Mouse (Mus musculus): Measurements from ENCODE around the gene Elmsan1. TPM values are rescaled to one million over a fixed set of nuclear protein-coding genes. Genes with fewer than 3 reads are reported as not detected.
A peak's percentile ranks its signal among the peaks of the same experiment; 100 is the strongest.

Gene Elmsan1
- polyA plus RNA-seq, 1 experiment from 2014 or later: 9.4 TPM

- 3% methylated on average over 21 of the region's 21 CpGs for WGBS
- Histone ChIP-seq H3K9ac (ENCODE audit: low read length) (peak overlapping the region; percentile 92), H3K27me3 (ENCODE audit: control insufficient read depth, insufficient read depth, low read length) (no peaks in the 10 kb centered on the region), H3K27ac (ENCODE audit: low read length) (peak overlapping the region; percentile 98), H3K4me3 (replicated peaks; ENCODE audit: low read length) (peak overlapping the region; percentile 70), H3K9me3 (replicated peaks; ENCODE audit: control insufficient read depth, low read length) (no peaks in the 10 kb centered on the region), H3K4me1 (ENCODE audit: control insufficient read depth, insufficient read depth, low read length) (peaks cover 36% of the 10 kb centered on the region), H3K36me3 (ENCODE audit: control insufficient read depth, insufficient read depth, low read length) (no peaks in the 10 kb centered on the region), H3K4me2 (ENCODE audit: low read depth, low read length) (peak overlapping the region; percentile 81)
- ATAC-seq (ENCODE audit: insufficient read depth, low FRiP score): no peak
Measured at GRCm38 (mm10) chr12:84217508-84218131, 1.1 kb downstream of the Elmsan1 start.

- H3K27ac ChIP-seq (ENCODE audit: low read length): peak overlapping the region; percentile 98
Measured at GRCm38 (mm10) chr12:84217111-84217507, 1.6 kb downstream of the Elmsan1 start.

GRCm38 (mm10) chr12:84215758-84216440 lies 2.8 kb downstream of the Elmsan1 start:
- Histone ChIP-seq H3K27ac (ENCODE audit: low read length) (peak overlapping the region; percentile 72), H3K36me3 (ENCODE audit: control insufficient read depth, insufficient read depth, low read length) (no peaks in the 10 kb centered on the region), H3K9ac (ENCODE audit: low read length) (peak overlapping the region; percentile 25; the same call in 1 of the 2 replicates), H3K27me3 (ENCODE audit: control insufficient read depth, insufficient read depth, low read length) (no peaks in the 10 kb centered on the region), H3K4me3 (replicated peaks; ENCODE audit: low read length) (no peak overlapping the region), H3K4me2 (ENCODE audit: low read depth, low read length) (peak overlapping the region; percentile 3; the same call in 1 of the 2 replicates), H3K9me3 (replicated peaks; ENCODE audit: control insufficient read depth, low read length) (no peaks in the 10 kb centered on the region), H3K4me1 (ENCODE audit: control insufficient read depth, insufficient read depth, low read length) (peaks cover 45% of the 10 kb centered on the region)
- 64% methylated on average over 10 of the region's 11 CpGs for WGBS
- ATAC-seq (ENCODE audit: insufficient read depth, low FRiP score): no peak

More at GRCm38 (mm10) chr12:84217111-84217507, 1.6 kb downstream of the Elmsan1 start:
- Histone ChIP-seq H3K36me3 (ENCODE audit: control insufficient read depth, insufficient read depth, low read length) (no peaks in the 10 kb centered on the region), H3K4me3 (replicated peaks; ENCODE audit: low read length) (peak overlapping the region; percentile 70), H3K9ac (ENCODE audit: low read length) (peak overlapping the region; percentile 92), H3K4me1 (ENCODE audit: control insufficient read depth, insufficient read depth, low read length) (peaks cover 35% of the 10 kb centered on the region), H3K4me2 (ENCODE audit: low read depth, low read length) (peak overlapping the region; percentile 81), H3K9me3 (replicated peaks; ENCODE audit: control insufficient read depth, low read length) (no peaks in the 10 kb centered on the region), H3K27me3 (ENCODE audit: control insufficient read depth, insufficient read depth, low read length) (no peaks in the 10 kb centered on the region)
- 32% methylated on average over 4 of the region's 4 CpGs for WGBS
- ATAC-seq (ENCODE audit: insufficient read depth, low FRiP score): no peak

DNA sequence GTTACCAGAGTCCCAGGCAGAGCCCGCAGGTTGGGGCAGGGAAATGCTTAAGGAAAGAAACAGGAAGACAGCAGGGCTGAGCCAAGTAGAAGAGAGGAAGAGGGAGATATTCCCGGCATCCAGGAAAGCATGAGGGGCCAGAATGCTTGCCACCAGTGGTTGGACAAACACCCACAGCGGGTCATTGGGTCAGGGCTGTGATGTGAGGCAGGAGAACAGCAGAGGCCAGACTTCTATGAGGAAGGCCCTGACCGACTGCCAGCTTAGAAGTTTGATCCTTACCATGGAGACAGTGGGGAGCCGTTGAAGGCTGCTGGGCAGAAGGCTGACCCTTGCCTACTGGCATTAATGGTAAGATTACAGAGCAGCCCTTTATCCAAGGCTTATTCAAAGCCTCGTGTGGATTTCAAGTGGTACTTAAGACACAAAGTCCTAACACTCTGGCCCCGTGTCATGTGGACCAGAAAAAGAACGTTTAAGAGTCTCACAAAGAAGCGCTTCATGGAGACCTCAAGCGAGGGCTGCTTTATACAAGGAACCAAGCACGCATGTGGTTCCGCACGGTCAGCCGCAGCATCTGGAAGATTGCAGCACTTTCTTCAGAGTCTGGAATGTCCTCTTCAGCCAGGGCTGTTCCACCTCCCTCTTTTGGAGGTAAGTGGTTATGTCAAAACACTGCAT lies 4.0 kb downstream of the Elmsan1 start:
- Histone ChIP-seq H3K4me3 (replicated peaks; ENCODE audit: low read length) (no peak overlapping the region), H3K9me3 (replicated peaks; ENCODE audit: control insufficient read depth, low read length) (no peaks in the 10 kb centered on the region), H3K36me3 (ENCODE audit: control insufficient read depth, insufficient read depth, low read length) (no peaks in the 10 kb centered on the region), H3K27ac (ENCODE audit: low read length) (peak overlapping the region; percentile 65), H3K27me3 (ENCODE audit: control insufficient read depth, insufficient read depth, low read length) (no peaks in the 10 kb centered on the region), H3K4me1 (ENCODE audit: control insufficient read depth, insufficient read depth, low read length) (peaks cover 51% of the 10 kb centered on the region), H3K9ac (ENCODE audit: low read length) (no peak overlapping the region), H3K4me2 (ENCODE audit: low read depth, low read length) (no peak overlapping the region)
- ATAC-seq (ENCODE audit: insufficient read depth, low FRiP score): no peak
- WGBS: 57% methylated on average over 14 of the region's 14 CpGs

DNA sequence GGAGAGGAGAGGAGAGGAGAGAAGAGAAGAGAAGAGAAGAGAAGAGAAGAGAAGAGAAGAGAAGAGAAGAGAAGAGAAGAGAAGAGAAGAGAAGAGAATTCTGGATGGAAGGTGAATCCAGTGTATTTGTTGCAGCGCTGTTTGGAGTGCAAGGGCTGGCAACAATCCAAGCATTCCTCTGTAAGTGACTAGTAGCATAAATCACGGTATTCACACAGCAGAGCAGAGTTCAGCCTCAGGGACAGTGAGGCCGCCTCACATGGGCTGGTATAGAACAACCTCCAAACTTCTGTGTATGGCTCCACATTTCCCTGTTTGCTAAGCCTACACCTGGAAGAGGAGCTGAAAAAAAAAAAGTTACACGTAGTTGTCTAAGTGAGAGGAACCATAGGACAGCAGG lies 6.4 kb downstream of the Elmsan1 start:
- no peaks in the 10 kb centered on the region for H3K27me3 ChIP-seq (ENCODE audit: control insufficient read depth, insufficient read depth, low read length)
- H3K9me3 ChIP-seq (replicated peaks; ENCODE audit: control insufficient read depth, low read length): no peaks in the 10 kb centered on the region
- H3K4me1 ChIP-seq (ENCODE audit: control insufficient read depth, insufficient read depth, low read length): peaks cover 56% of the 10 kb centered on the region
- ATAC-seq (ENCODE audit: insufficient read depth, low FRiP score): peak; percentile 57; the same call in 1 of the 2 replicates
- H3K4me3 ChIP-seq (replicated peaks; ENCODE audit: low read length): no peak overlapping the region
- no peak overlapping the region for H3K4me2 ChIP-seq (ENCODE audit: low read depth, low read length)
- H3K36me3 ChIP-seq (ENCODE audit: control insufficient read depth, insufficient read depth, low read length): no peaks in the 10 kb centered on the region
- H3K9ac ChIP-seq (ENCODE audit: low read length): no peak overlapping the region
- no peak overlapping the region for H3K27ac ChIP-seq (ENCODE audit: low read length)
- WGBS: 19% methylated on average over 4 of the region's 4 CpGs

DNA sequence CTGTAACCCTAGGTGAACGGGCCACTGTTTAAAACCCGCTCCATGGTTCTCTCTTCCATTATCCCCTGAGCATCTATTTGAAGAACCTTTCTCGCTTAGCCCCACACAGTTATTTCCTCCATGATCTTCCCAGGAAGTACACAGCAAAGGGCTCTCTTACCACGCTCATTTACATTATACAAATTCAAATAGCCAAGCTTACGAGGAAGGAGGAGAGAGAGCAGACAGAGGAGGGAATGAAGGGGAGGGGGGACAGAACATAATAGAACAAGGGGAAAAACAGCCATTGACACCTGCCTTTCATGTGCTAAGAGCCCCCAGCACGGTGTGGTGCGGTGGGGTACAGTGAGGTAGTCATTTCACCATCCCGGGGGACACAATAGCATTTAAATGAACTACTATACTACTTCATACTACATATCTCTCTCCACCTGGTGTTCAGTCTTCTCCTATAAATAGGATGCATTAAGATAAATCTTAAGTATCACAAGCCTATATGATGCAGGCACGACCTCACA lies 7.6 kb downstream of the Elmsan1 start:
- no peak for ATAC-seq (ENCODE audit: insufficient read depth, low FRiP score)
- no peaks in the 10 kb centered on the region for H3K36me3 ChIP-seq (ENCODE audit: control insufficient read depth, insufficient read depth, low read length)
- H3K27ac ChIP-seq (ENCODE audit: low read length): no peak overlapping the region
- H3K9me3 ChIP-seq (replicated peaks; ENCODE audit: control insufficient read depth, low read length): no peaks in the 10 kb centered on the region
- H3K27me3 ChIP-seq (ENCODE audit: control insufficient read depth, insufficient read depth, low read length): no peaks in the 10 kb centered on the region
- H3K4me3 ChIP-seq (replicated peaks; ENCODE audit: low read length): no peak overlapping the region
- WGBS: 67% methylated on average over 9 of the region's 9 CpGs
- peaks cover 57% of the 10 kb centered on the region for H3K4me1 ChIP-seq (ENCODE audit: control insufficient read depth, insufficient read depth, low read length)
- H3K9ac ChIP-seq (ENCODE audit: low read length): no peak overlapping the region
- H3K4me2 ChIP-seq (ENCODE audit: low read depth, low read length): no peak overlapping the region

DNA sequence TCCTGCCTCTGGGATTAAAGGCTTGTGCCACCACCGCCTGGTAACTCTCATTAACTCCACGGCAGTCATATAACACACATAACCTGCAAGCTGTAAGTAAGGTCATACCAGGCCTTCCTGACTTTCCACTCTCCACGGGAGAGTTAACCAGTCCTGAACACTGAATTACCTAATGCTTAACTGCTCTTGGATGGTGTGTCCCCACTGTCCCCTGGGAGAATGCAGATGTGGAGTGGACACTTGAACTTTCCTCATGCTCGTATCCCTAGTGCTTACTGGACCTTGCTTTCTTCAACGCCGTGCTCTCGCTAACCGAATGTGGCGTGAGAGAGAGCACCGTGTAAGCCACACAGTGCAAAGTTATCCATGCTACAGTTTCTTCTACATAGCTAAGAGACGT lies 8.4 kb downstream of the Elmsan1 start:
- Histone ChIP-seq H3K4me3 (replicated peaks; ENCODE audit: low read length) (no peak overlapping the region), H3K9me3 (replicated peaks; ENCODE audit: control insufficient read depth, low read length) (no peaks in the 10 kb centered on the region), H3K4me2 (ENCODE audit: low read depth, low read length) (no peak overlapping the region), H3K4me1 (ENCODE audit: control insufficient read depth, insufficient read depth, low read length) (peaks cover 58% of the 10 kb centered on the region), H3K27me3 (ENCODE audit: control insufficient read depth, insufficient read depth, low read length) (no peaks in the 10 kb centered on the region), H3K9ac (ENCODE audit: low read length) (no peak overlapping the region), H3K36me3 (ENCODE audit: control insufficient read depth, insufficient read depth, low read length) (no peaks in the 10 kb centered on the region), H3K27ac (ENCODE audit: low read length) (no peak overlapping the region)
- WGBS: 87% methylated on average over 11 of the region's 11 CpGs
- ATAC-seq (ENCODE audit: insufficient read depth, low FRiP score): no peak

GRCm38 (mm10) chr12:84209093-84209492 lies 9.6 kb downstream of the Elmsan1 start:
- no peak overlapping the region for H3K4me2 ChIP-seq (ENCODE audit: low read depth, low read length)
- no peak overlapping the region for H3K9ac ChIP-seq (ENCODE audit: low read length)
- no peak for ATAC-seq (ENCODE audit: insufficient read depth, low FRiP score)
- H3K4me1 ChIP-seq (ENCODE audit: control insufficient read depth, insufficient read depth, low read length): peaks cover 61% of the 10 kb centered on the region
- 82% methylated on average over 11 of the region's 11 CpGs for WGBS
- H3K36me3 ChIP-seq (ENCODE audit: control insufficient read depth, insufficient read depth, low read length): no peaks in the 10 kb centered on the region
- no peaks in the 10 kb centered on the region for H3K9me3 ChIP-seq (replicated peaks; ENCODE audit: control insufficient read depth, low read length)
- no peak overlapping the region for H3K27ac ChIP-seq (ENCODE audit: low read length)
- H3K27me3 ChIP-seq (ENCODE audit: control insufficient read depth, insufficient read depth, low read length): no peaks in the 10 kb centered on the region
- H3K4me3 ChIP-seq (replicated peaks; ENCODE audit: low read length): no peak overlapping the region

Data from stomach, embryonic 16.5 days (tissue).